Mouse (Mus musculus) kidney, postnatal 0 days (tissue): Measurements from ENCODE around the gene Zscan4b. TPM values are rescaled to one million over a fixed set of nuclear protein-coding genes. Genes with fewer than 3 reads are reported as not detected.
"Not testable (repeated sequence)": the region's sequence is repeated elsewhere in the genome, so short reads cannot be mapped to it uniquely, and the experiment has no call there.

Source experiments
- ATAC-seq: fragments of 200-750 bp; cut with Nextera tagmentation; replicated peaks from 2 replicates; pipeline ENCODE4 v1.8.0; 2017; ENCODE audit warnings: low read depth, moderate number of reproducible peaks, moderate TSS enrichment, moderate library complexity; ENCODE audit not compliant: low FRiP score
- DNase-seq: peaks from one replicate; pipeline ENCODE4 v3.0.0-alpha.2; 2016; ENCODE audit warnings: low spot score
- H3K27ac ChIP-seq: fragments of 300-500 bp; sonication (generic); 2 replicates; pipeline ENCODE4 v1.5.1; 2014; ENCODE audit warnings: mild to moderate bottlenecking
- H3K27me3 ChIP-seq: fragments of 300-500 bp; sonication (generic); 2 replicates; pipeline ENCODE4 v1.6.1; 2014; ENCODE audit warnings: low read length, mixed read lengths; ENCODE audit not compliant: insufficient read depth
- H3K36me3 ChIP-seq: fragments of 300-500 bp; sonication (generic); 2 replicates; pipeline ENCODE4 v1.6.1; 2014; ENCODE audit warnings: low read length, mixed read lengths; ENCODE audit not compliant: insufficient read depth
- H3K4me1 ChIP-seq: fragments of 300-500 bp; sonication (generic); replicated peaks from 2 replicates; pipeline ENCODE4 v1.6.1; 2014; ENCODE audit warnings: antibody characterized with exemption, low read length, mixed read lengths; ENCODE audit not compliant: insufficient read depth
- H3K4me2 ChIP-seq: fragments of 300-500 bp; sonication (generic); 2 replicates; pipeline ENCODE4 v1.6.1; 2014; ENCODE audit warnings: mild to moderate bottlenecking, low read length, moderate library complexity, mixed read lengths
- H3K4me3 ChIP-seq: fragments of 300-500 bp; sonication (generic); replicated peaks from 2 replicates; pipeline ENCODE4 v1.5.1; 2014; ENCODE audit warnings: low read depth, low read length
- H3K9ac ChIP-seq: fragments of 300-500 bp; sonication (generic); 2 replicates; pipeline ENCODE4 v1.6.1; 2014; ENCODE audit warnings: low read depth, low read length
- H3K9me3 ChIP-seq: fragments of 300-500 bp; sonication (generic); replicated peaks from 2 replicates; pipeline ENCODE4 v1.6.1; 2016; ENCODE audit warnings: low read length, inconsistent platforms, mixed read lengths
- WGBS: fragments of 180-500 bp; shearing (Covaris S2); extraction: QIAGEN DNeasy Blood & Tissue Kit; methylation state at CpG from one replicate; pipeline ENCODE4 v1.1.7; 2014; 5-methylcytosine and 5-hydroxymethylcytosine counted together
- polyA plus RNA-seq: library from polyadenylated mRNA; unstranded; fragments of >200 nt; fragmentation: Nextera tagmentation; extraction: Ambion mirVana; gene quantifications from 2 replicates; pipeline ENCODE4 v1.2.1, GENCODE M21; 2015

The Zscan4b gene
- polyA plus RNA-seq, result not detected in 2 replicates

- DNase-seq, H3K36me3 ChIP-seq, H3K9ac ChIP-seq, H3K27me3 ChIP-seq, H3K9me3 ChIP-seq, H3K4me3 ChIP-seq, H3K27ac ChIP-seq, H3K4me2 ChIP-seq, H3K4me1 ChIP-seq, ATAC-seq: not testable (repeated sequence)
- 100% methylated on average over 1 of the region's 1 CpGs for WGBS
Measured at GRCm38 (mm10) chr7:10904950-10905349, at the start of gene Zscan4b. Gene Zscan4b (minus strand): TSS chr7:10905050.

Other genes with a start within 250 kb of the Zscan4b start
- not detected in 2 replicates for gene Nlrp4b, start 217.3 kb downstream of the Zscan4b start, polyA plus RNA-seq
- not detected in 2 replicates for gene Vmn1r71, start 150.7 kb downstream of the Zscan4b start, polyA plus RNA-seq
- not detected in 2 replicates for gene Zscan4c, start 100.7 kb upstream of the Zscan4b start, polyA plus RNA-seq
- gene Zscan4-ps1, start 164.6 kb upstream of the Zscan4b start, polyA plus RNA-seq, result not detected in 2 replicates